22 mouse cellular contexts compared by ENCODE assay signal in genomic region chr2:74973386-74973785, GRCm38 (mm10).
"Had no signal": no experiment of that assay in that cellular context is flagged by ENCODE, and none has a peak within 500 bp of the region (broad histone marks: within the 10 kb centered on the region; RNA-seq: fewer than 3 reads in every experiment).

No protein-coding gene starts in this region.

- H3K4me3 ChIP-seq: layer of hippocampus, adult 2 months; limb, embryonic 10.5 days; limb, embryonic 13.5 days; liver, embryonic 12.5 days; liver, embryonic 15.5 days; lung, embryonic 15.5 days; midbrain, embryonic 12.5 days; myocyte; neural tube, embryonic 13.5 days; stomach, embryonic 15.5 days had no signal

- H3K27ac ChIP-seq: kidney, postnatal 0 days; layer of hippocampus, adult 2 months; limb, embryonic 10.5 days; limb, embryonic 13.5 days; liver, embryonic 12.5 days; liver, embryonic 15.5 days; lung, embryonic 15.5 days; midbrain, embryonic 12.5 days; stomach, embryonic 15.5 days had no signal

- H3K27me3 ChIP-seq: neural tube, embryonic 13.5 days had no signal

- H3K36me3 ChIP-seq: limb, embryonic 10.5 days; limb, embryonic 13.5 days; liver, embryonic 12.5 days; liver, embryonic 15.5 days; lung, embryonic 15.5 days; midbrain, embryonic 12.5 days; neural tube, embryonic 13.5 days; stomach, embryonic 15.5 days had no signal

- ATAC-seq: liver, embryonic 12.5 days; midbrain, embryonic 16.5 days had no signal

- H3K9ac ChIP-seq: limb, embryonic 13.5 days; liver, embryonic 12.5 days; liver, embryonic 15.5 days; lung, embryonic 15.5 days; midbrain, embryonic 12.5 days; neural tube, embryonic 13.5 days; stomach, embryonic 15.5 days had no signal

- DNase-seq: kidney, postnatal 25 days; layer of hippocampus, adult 9-11 months; liver; lung, adult 18-20 months; lung, postnatal 10 days; lung, postnatal 36 days; retina, postnatal 1 day; right cerebral cortex, postnatal 25 days; spleen, adult 18-20 months; thymus, postnatal 25 days had no signal

- H3K4me2 ChIP-seq: limb, embryonic 13.5 days; liver, embryonic 12.5 days; liver, embryonic 15.5 days; lung, embryonic 15.5 days; midbrain, embryonic 12.5 days; stomach, embryonic 15.5 days had no signal

- H3K4me1 ChIP-seq: liver, embryonic 12.5 days; liver, embryonic 15.5 days; lung, embryonic 15.5 days; midbrain, embryonic 12.5 days; stomach, embryonic 15.5 days had no signal

- H3K9me3 ChIP-seq: limb, embryonic 10.5 days; limb, embryonic 13.5 days; liver, embryonic 12.5 days; liver, embryonic 15.5 days; lung, embryonic 15.5 days; midbrain, embryonic 12.5 days; neural tube, embryonic 13.5 days; stomach, embryonic 15.5 days had no signal
